Mouse (Mus musculus): ENCODE measurements around the gene Aadacl3.

The Aadacl3 gene

DNA sequence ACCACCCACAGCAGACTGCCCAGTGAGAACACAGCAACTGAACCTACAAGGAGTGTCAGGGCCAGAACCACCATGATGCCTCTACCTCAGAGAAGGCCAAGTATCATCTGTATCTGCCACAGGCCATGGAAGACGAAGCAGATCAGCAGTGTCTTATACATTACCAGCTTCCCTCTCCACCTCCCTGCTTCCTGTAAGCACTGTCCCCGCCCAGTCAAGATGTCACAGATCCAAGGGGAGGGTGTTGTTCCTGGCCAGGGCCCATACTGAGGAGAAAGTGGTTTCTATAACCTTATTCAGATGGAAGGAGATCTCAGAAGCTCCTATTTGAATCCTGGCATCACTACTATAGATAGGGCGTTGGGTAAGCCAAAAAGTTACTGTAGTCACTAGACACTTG lies at the start of gene Aadacl3:
TSS of gene Aadacl3 (minus strand) at position 101 of the 400 bp plus-strand sequence.
- no peak for DNase-seq

DNA sequence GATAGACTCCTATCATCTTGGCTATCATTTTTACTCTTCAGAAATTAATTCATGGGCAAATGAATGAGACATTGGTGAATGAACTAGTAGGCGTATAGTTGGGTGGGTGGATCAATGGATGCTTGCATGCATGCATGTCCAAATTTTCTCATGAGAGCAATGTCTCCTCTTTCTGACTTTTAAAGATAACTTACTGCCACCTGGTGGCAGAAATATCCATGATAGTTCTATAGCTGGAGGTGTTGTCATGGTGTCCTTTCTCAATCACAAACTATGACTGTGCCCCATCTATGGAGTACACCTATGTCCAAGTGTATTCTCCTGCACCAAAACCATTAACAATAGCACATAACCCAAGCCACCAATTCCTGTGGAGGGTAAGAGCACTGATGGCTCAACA lies 43.0 kb upstream of the Aadacl3 start:
- no peak for DNase-seq

DNA sequence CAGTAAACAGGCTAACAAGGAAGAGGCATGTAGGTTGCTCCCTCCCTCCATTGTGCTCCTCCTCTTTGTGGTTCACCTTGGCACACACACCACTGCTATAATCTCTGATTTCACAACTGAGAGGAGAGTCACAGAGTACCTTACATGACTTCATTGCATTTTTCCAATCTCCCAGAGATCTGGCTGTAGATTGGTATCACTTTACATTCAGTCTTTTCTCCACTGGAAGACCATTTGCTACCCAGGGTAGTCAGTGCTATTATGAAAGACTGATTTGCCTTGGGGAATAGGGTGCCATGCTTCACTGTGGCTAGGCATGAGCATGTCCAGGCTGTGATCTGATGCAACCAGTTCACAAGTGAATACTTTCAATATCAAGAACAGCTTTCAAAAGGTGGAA lies 29.8 kb upstream of the Aadacl3 start:
- no peak for DNase-seq

DNA sequence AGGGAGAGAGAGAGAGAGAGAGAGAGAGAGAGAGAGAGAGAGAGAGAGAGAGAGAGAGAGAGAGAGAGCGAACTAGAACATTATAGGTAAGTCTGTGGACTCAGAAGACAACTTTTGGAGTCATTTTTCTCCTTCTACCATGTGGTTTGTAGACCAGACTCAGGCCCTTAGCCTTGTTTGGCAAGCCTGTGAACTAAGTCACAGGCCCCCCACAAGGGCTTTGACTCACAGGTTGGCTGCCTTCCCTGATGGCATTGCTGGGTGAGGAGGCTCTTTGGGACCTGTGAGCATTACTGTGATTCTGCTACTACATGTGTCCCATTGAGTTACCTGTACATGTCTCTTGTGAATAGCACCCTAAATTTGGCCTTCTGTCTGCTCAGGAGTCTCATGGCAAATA lies 4.5 kb upstream of the Aadacl3 start:
- no peak for DNase-seq

DNA sequence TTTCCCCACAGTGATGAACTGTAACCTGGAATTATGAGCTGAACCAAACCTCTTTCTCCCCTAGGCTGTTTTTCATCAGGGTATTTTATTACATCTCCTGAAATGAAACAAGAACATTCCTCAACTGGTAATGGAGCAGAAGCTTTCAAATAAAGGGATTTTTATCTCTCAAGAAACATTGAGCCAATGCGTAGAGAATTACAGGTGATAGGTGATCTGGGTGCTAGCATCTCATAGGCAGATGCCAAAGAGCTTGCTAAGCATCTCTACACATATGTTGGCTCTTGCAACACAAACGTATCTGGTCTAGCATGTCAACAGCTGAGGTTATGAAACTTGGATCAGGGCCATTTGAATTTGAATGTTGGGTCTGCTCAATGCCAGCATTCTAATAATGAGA lies 1.6 kb upstream of the Aadacl3 start:
- no peak for DNase-seq

DNA sequence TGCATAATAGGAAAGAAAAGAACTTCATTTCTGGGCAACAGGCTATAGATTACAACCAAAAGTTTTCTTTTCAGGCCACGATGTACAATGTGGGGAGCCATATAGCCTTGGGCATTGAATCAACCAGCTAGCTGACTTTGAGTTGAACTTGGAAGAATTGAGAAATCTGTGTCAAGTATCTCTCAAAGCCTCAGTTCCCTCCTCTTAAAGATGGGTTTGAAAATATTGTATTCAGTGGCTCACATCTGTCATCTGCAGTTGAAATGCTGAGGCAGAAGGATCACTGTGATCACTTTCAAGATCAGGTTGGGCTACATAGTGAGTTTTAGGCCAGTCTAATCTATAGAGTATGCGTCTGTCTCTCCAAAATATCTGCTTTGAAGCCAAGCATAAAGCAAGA lies 10.3 kb downstream of the Aadacl3 start, which contains the start of gene Gm9944:
TSS of gene Gm9944 (minus strand) at position 101 of the 400 bp plus-strand sequence.
- DNase-seq: no peak

DNA sequence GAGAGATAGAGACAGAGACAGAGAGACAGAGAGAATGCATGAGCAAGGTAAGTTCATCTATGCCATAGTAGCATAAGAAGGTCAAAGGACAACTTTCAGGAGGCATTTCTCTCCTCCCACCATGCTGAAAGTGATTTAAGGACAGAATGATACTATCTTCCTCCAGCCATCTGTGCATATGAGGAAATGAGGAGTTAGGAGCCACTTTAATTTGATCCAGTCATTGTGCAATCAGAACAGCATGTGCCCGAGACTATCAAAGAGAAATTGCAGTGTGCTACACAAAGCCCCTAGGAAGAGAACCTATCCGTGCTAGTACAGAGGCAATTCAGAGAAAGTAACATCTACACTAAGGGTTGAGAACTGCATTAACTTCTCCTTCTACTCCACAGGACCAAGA lies 15.0 kb downstream of the Aadacl3 start:
- DNase-seq: no peak

DNA sequence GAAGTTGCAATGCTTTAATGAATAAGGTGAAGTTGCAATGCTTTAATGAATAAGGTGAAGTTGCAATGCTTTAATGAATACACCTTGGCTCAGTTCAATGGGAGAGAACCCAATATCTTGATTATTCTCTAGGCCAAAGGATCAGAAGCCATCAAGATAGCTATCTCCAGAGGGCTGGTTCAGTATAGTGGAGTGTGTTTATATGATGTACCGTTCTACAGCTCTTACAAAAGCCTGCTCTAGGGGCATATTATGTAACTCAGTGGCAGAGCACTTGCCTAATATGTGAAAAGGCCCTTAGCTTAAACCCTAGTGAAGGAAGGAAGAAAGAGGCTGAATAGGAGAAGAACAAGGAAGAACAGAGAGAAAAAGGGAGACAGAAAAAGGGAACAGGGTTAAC lies 22.0 kb downstream of the Aadacl3 start:
- no peak for DNase-seq

DNA sequence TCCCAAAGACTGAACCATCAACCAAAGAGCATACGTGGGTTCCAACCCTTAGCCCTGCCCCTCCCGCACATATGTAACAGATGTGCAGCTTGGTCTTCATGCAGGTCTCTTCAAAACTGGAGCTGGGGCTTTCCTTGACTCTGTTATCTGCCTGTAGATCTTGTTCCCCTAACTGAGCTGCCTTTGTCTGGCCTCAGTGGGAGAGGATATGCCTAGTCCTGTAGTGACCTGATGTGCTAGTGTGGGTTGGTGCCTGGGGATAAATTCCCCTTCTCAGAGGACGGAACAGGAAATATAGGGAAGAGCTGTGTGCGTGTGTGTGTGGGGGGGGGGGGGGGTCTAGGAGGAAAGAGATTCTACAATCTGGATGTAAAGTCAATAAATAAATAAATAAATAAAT lies 22.5 kb downstream of the Aadacl3 start:
- DNase-seq: no peak

DNA sequence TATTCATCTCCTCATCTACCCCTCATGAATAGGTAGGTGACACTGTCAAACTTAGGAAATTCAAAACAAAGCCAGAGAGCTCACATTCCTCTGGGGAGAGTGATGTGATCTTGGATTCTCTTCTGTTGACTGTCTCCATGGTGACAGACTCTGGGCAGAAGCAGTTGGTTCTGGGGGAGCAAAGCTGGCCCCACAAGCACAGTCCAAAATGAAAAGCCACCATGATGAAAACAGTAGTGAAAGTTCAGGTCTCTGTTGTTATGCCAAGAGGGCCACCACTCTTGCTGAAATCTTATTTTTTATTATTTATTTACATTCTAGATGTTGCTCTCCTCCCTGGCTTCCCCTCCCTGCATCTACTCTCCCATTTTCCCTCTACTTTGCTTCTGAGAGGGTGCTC lies 24.9 kb downstream of the Aadacl3 start, which contains the start of gene 1700012P22Rik:
TSS of gene 1700012P22Rik (minus strand) at position 101 of the 400 bp plus-strand sequence.
- DNase-seq: no peak

DNA sequence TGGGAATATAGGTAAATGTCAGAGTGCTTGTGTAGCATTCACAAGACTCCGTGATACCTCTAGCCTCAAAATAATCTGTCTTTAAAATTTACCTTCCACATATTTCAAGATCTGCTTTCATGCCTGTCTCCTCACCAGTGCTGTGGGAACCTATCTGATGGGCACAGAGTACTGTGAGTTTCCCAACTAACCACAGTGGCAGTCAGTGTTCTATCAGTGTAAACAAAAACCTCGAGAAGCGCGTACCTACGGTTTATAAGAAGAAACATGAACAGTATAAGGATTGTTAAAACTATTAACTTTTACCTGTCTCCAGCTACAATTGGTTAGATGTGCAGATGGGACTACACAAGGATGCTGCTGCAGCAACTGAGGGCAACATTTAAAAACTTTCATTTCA lies 30.3 kb downstream of the Aadacl3 start:
- no peak for DNase-seq

DNA sequence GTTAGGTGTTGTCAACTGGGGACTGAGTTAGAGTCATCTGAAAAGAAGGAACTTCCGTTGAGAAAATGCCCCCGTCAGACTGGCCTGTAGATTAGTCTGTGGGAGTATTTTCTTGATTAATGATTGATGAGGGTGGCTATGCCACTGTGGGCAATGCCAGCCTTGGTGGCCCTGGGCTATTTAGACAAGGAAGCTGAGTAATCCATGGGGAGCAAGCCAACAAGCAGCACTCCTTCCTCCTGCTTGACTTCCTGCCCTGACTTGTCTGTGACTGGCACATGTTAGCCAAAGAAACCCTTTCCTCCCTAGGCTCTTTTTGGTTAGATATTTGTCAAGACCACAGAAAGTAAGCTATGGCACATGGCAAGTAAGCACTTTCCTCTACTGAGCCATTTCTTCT lies 32.8 kb downstream of the Aadacl3 start:
- DNase-seq: no peak

DNA sequence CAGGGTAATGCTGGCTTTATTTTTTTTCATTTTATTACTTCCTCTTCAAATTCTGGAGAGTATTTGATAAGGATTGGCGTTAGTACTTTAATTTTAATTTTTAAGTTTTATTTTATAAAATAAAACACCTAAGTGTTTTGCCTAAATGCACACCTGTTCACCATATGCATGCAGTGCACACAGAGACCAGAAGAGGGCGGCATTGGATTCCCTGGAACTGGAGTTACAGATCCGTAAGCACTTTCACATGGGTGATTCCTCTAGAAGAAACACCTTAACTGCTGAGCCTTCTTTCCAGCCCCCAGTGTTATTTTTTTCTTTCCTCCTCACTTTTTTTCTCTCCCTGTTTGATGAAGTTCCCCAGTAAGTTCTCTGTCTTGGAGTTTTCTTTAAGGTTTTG lies 34.7 kb downstream of the Aadacl3 start:
- DNase-seq: peak; percentile 0

DNA sequence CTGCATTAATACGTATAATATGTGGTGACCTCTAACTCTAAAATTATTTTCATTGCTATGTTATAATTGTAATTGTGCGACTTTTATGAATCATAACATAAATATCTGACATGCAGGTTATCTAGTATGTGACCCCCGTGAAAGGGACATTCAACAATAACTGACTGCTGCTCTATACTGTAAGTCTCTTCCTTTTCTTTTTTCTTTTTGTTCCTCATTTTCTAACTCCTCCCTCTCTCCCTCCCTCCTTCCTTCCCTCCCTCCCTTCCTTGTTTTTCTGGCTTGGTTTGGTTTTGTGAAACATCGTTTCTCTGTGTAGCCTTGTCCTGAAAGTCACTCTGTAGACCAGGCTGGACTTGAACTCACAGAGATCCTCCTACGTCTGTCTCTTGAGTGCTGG lies 39.0 kb downstream of the Aadacl3 start:
- DNase-seq: no peak

DNA sequence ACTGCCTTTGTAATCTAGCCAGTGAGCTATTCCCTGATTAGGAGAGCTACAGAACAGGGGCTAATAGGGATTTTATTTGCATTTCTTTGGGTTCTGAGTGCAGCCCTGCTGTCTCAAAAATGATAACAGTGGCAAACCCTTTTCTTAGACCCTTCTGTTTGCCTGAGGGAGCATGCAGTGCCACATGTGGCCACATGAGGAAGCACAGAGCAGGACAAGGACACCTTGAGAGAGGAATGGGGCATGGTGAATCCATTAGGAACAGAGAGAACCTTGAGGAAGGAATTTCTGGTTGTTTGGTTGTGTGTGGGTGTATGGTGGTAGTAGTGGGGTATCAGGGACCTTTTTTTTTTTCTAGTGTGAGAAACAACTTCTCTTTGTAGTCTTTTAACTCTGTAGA lies 42.9 kb downstream of the Aadacl3 start:
- DNase-seq: no peak

DNA sequence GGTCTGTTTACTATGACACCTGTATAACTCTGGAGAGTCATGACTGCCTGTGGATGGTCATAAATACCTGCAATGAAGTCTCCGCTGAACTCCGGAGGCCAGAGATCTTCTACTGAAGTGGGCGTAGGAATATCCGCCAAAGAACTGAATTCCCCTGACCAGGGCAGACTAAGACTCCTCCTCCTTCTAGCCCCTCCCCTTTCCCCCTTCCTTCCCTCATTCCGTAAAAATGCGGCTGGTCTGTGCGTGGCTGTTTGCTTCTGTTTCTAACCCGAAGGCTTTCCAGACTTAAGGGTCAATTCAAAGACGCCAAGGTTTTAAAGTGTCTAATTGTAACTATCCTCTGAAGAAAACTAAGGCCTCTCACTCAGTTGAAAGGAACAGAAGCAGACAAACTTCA lies 55.3 kb downstream of the Aadacl3 start, which contains the start of gene Pramef12:
TSS of gene Pramef12 (minus strand) at position 175 of the 400 bp plus-strand sequence.
- DNase-seq: no peak

DNA sequence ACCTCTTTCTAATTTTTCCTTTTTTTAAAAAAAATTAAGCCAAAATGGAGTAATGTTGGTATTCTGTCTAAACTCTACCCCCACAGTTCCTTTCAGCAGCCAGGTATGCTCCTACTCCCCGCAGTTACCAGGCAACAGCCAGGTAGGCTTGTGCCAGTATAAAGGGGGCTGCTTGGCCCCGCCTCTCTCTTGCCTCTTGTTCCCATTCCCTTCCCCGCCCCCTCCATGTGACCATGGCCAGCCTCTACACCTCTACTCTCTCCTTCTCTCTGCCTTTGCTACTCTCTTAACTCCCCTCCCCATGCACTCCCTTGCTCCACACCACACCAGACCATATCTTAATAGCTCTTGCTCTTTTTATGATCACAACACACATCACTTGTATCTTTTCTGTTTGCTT lies 57.3 kb downstream of the Aadacl3 start:
- no peak for DNase-seq

DNA sequence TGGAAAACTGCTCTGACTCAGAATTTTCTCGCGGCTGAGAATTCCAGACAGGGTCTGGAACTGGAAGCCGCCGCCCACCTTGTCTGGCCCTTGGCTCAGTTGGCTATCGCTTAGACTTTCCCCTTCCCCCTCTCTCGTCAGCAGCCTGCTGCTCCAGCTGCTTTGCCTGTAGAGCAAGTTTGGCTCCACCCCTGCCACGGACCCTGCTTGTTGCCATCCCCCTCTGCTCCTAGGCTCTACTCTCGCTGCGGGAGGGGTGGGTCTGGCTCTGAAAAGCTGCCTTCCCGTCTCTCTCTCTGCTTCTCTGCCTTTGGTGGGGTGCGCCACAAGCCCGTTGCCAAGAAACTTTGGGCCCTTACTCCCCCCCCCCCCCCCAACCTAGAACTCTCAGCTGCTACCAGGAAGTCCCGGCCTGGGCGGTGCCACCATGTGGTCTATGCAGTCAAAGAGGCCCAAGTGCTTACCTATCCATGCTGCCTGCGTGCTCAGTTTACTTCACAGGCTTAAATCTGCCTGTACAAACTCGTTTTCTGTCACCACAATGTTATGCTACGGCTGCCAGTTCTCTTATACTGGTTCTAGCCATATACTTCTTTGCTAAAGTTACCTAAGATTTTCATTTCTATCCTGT lies 59.0 kb downstream of the Aadacl3 start:
- no peak for DNase-seq

Data from cerebellum, adult 9-10 months (tissue).